Mouse (Mus musculus): ENCODE results near the gene Smim5.

Smim5 gene

DNA sequence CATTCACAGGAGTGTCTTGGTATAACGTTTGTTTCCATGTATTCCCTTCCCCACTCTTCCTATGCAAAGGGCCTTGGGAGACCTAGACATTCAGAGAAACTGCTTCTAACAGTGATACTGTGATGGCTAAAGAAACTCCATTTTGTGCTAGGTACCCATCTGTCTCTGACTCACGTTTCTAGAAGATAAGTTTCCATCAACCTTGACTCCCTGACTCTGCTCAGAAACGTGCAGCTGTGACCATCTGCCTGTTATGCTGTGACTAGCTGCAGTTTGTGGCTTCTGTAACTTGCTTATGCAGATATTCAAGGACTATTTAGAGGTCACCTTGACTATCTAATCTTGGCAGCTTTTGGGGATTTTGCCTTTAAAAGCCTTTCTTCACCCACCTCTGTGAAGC is 31.5 kb downstream of the Smim5 start:
- DNase-seq: no peak

DNA sequence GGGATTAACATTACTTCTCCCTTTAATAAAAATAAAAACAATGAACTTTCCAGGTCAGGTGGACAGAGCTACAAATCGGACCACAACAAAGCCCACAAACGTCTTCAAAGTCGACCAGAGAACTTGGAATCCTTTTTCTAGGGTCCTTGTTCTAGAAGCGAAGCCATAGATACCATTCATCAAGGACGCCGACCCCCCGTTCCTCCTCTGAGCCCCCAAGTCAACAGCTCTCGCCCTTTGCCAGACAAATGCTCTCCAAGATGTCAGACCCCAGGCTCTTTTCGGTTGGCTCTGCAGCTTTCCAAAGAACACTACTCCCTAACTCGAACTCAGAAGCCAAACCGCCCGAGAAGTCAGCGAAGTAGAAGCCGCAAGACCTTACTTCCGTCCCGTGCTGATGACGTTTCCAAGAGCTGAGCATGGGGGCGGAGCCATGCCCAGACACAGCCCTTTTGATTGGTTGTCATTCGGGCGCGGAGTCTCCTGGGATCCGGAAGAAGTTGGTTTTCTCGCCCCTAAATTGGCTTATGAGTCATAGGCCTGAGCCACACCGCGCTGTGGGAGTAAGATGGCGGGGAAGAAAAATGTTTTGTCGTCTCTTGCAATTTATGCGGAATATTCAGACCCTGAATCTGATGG is 33.5 kb downstream of the Smim5 start, which contains the start of the genes Sap30bp and Recql5:
TSS of gene Sap30bp (plus strand) at position 175 of the 639 bp plus-strand sequence.
TSS of gene Recql5 (minus strand) at position 370 of the 639 bp plus-strand sequence.
- DNase-seq: peak; percentile 99

DNA sequence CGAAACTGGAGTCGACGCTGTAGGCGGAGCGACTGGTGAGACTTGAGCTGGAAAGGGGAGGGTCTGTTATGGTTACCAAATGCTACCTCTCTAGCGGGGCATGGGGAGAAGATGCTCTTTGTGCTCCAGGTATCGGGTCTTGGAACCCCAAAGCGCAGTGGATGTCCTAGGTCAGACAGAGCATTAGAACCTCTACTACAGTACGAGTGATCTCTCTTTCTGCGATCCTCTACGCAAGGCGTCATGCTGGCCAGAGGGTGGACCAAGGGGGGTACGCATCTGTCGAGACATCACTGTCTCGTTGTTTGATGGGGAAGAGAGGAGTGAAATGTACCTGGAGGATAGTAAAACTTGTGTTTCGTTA is 34.0 kb downstream of the Smim5 start:
- DNase-seq: no peak

DNA sequence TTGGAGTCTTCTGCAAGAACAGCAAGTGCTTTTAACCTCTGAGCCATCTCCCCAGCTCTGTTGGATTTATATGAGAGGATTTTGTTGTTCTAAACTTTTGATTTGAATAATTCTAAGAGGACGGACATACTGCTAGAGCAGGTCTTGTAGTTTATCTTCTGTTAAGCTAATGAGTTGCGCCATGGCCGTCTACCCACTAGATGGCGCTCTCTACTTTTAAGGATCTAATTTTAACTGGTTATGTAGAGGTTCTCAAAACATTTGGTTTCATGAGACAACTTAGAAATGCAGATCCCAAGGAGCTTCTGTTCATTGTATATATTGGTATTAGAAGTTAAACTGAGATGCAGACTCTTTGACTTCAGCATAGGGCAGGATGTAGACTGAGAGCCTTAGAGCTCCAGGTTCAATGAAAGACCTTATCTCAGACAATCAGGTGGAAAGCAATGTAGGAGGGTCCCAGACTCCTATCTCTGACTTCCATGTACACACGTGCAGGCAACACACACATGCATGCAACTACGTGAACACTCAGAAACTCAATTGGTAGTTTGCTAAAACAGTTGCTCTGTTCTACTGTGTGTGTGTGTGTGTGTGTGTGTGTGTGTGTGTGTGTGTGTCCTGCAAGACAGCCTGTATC is 40.0 kb downstream of the Smim5 start:
- DNase-seq: peak; percentile 78

DNA sequence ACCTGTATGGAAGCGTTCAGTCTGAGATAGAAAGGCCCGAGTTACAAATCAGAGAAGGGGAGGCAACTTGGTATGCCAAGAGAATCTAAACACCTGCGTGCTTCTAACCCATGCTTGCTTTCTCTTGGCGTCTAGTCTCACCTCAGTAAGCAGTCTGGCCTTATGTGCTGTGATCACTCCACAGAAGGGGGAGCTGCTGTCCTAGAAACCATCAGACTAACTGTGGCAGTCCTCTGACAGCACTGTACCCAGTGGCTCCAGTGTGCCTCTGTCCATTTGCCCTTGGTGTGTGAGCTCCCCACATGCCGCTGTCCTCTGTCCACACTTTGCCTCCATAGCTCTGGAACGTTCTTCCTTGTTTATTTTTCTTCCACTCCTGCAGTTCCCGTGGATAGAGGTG is 42.2 kb downstream of the Smim5 start:
- DNase-seq: no peak

DNA sequence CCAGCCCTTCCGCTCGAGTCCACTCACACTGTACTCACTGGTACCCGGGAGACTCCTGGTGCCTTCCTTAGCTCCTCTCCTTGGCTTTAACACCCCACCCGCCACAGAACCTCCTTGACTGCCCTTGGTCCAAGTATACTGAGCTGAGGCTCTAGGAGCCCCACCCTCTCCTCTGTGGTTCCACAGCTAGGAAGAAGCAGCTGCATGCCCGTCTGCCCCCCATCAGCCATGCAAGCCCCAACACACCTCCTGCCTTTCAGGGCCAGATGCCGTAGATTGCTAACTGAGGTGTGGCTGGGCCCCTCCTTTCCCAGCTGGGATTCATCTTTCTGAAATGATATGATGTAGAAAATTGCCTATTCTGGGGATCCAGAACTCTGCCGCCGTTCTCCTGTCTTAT is 45.5 kb downstream of the Smim5 start:
- no peak for DNase-seq

DNA sequence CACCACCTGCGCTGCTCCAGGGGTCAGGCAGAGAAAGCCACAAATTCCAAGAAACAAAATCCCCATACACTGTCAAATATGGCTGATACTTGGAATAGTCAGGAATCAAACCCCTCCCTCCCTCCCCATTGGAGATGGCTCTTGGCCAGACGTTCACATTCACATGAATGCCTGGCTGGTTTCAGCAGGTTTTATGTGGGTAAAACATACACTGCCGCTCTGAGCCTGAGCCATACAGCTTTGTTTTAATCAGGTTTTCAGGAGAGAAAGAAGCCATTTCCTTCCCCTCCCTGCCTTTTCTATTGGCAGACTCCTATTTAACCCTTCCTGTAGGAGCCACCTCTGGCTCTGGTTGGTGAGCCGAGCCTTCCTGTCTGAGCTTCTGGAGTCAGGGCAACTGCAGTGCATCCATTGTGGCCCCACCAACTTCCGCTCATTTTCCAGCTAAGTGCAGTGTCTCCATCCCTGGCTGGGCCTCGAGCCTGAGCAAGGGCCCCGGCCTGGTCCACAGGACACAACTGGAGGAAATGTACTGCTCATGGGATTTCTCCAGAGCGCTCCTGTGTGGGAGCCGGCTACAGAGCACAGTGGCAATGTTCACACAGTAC is 46.6 kb downstream of the Smim5 start:
- DNase-seq: peak; percentile 10

DNA sequence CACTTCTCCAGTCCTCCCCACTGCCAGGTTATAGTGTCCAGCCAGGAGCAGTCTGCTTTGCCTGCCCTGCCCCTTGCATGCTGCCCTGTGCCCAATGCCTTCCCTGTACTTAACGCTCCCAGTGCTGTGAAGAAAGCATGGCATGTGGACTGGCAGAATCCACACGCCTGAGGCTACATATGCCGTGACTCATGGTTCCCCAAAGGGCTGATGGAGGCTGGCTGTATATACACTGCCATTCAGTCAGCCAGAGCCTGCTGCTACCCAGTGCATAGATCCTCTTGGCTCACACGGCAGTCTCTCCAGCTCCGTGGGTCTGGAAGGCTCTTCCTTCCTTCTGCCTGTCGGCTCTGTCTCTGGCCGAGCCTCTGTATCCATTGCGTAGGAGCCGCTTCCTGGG is 48.5 kb downstream of the Smim5 start:
- DNase-seq: no peak

DNA sequence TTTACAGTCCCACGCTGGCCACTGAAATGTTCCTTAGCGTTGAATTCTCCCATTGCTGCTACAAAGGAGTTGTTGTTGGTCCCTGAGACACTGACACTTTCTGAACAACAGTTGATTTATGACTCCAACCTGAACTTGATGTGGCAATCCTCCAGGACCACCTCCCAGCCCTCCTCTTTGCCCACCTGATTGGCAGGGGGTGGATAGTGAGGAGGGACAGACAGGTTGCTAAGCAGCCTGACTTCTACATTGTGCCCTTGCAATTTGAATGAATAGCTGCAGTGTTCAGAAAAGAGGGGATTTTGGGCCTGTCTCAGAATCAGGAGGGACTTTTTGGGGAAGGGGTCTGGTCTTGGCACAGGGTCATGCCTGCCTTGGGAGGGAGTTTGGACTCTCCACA is 51.0 kb downstream of the Smim5 start:
- DNase-seq: no peak

DNA sequence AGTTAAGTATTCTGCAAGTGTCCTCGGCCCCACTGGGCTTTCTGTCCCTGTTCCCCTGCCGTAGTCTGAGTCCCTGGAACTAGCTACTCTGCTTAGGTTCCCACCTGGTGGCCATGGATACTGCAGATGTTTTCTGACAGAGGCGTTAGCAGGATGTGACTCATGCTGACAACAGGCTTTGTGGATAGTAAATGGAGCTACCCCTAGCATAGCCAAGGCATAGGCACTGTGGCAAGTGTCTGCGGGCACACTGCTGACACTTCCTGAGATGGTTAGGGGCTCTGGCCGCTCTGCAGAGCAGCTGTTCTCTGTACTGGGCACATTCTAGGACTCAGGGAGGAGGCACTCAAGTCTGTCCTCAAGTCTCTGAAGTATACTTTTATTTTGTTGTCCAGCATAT is 54.9 kb downstream of the Smim5 start:
- DNase-seq: no peak

DNA sequence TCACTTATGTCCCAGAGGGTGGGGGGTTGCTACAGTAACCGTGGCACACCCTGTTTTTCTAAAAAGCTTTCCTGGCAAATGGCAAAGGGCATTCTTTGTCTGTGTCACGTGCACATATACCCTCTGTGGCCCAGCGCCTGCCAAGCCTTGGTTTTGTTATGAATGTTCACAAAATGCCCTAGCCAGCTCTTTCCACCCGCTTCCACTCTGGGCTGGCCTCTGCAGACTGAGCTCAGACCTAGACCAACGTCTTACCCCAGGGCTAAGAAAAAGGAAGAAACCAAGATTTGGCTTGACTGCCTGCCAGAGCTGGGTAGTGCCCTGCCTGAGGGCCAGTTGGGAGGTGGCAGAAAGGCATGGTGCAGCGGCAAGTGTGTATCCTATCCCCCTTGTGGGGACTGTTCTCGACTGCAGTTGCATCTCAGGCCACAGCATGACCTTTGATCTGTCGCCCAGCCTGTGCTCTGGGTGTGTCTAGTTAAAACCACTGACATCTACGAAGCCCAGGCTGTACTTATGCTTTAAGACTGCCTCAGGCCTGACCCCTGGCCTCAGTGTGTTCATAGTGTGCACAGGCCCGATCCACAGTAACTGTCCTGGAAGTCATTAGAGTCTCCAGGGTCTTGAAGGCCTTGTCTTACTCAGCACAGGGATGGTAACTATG is 55.6 kb downstream of the Smim5 start:
- DNase-seq: peak; percentile 19
